Mouse (Mus musculus) liver, embryonic 11.5 days (tissue): ENCODE results near the gene Myo1g. TPM values are rescaled to one million over a fixed set of nuclear protein-coding genes. Genes with fewer than 3 reads are reported as not detected.

Experiments used
- ATAC-seq: fragments of 200-750 bp; cut with Nextera tagmentation; replicated peaks from 2 replicates; pipeline ENCODE4 v1.8.0; 2017; ENCODE audit warnings: moderate number of reproducible peaks, mild to moderate bottlenecking, moderate TSS enrichment, moderate library complexity; ENCODE audit not compliant: low FRiP score
- DNase-seq: peaks from one replicate; pipeline ENCODE4 v3.0.0-alpha.2; 2017; ENCODE audit warnings: low spot score
- H3K27ac ChIP-seq: fragments of 300-500 bp; sonication (generic); 2 replicates; pipeline ENCODE4 v1.5.1; 2014; ENCODE audit warnings: mild to moderate bottlenecking, low read depth, low read length, control low read depth
- H3K27me3 ChIP-seq: fragments of 300-500 bp; sonication (generic); replicated peaks from 2 replicates; pipeline ENCODE4 v1.6.1; 2014; ENCODE audit warnings: low read length, mixed read lengths; ENCODE audit not compliant: control insufficient read depth, insufficient read depth
- H3K36me3 ChIP-seq: fragments of 300-500 bp; sonication (generic); 2 replicates; pipeline ENCODE4 v1.6.1; 2014; ENCODE audit warnings: mild to moderate bottlenecking, low read length, moderate library complexity, mixed read lengths; ENCODE audit not compliant: control insufficient read depth, insufficient read depth
- H3K4me1 ChIP-seq: fragments of 300-500 bp; sonication (generic); replicated peaks from 2 replicates; pipeline ENCODE4 v1.6.1; 2014; ENCODE audit warnings: low read length, mixed read lengths; ENCODE audit not compliant: control insufficient read depth, insufficient read depth
- H3K4me2 ChIP-seq: fragments of 300-500 bp; sonication (generic); 2 replicates; pipeline ENCODE4 v1.6.1; 2014; ENCODE audit warnings: mild to moderate bottlenecking, control low read depth, moderate library complexity
- H3K4me3 ChIP-seq: fragments of 300-500 bp; sonication (generic); 2 replicates; pipeline ENCODE4 v1.5.1; 2014; ENCODE audit warnings: low read depth, low read length, control low read depth
- H3K9ac ChIP-seq: fragments of 300-500 bp; sonication (generic); 2 replicates; pipeline ENCODE4 v1.6.1; 2014; ENCODE audit warnings: low read depth, low read length, control low read depth
- H3K9me3 ChIP-seq: fragments of 300-500 bp; sonication (generic); 2 replicates; pipeline ENCODE4 v1.6.1; 2016; ENCODE audit warnings: low read length, inconsistent platforms, mixed read lengths; ENCODE audit not compliant: control insufficient read depth
- WGBS: fragments of 180-500 bp; shearing (Covaris S2); extraction: QIAGEN DNeasy Blood & Tissue Kit; methylation state at CpG from one replicate; pipeline ENCODE4 v1.1.7; 2014; 5-methylcytosine and 5-hydroxymethylcytosine counted together
- polyA plus RNA-seq: library from polyadenylated mRNA; unstranded; fragments of >200 nt; fragmentation: Nextera tagmentation; extraction: Ambion mirVana; gene quantifications from 2 replicates; pipeline ENCODE4 v1.2.1, GENCODE M21; 2014

The Myo1g gene
- polyA plus RNA-seq, 1 experiment from 2014 or later: 5.6 TPM

DNA sequence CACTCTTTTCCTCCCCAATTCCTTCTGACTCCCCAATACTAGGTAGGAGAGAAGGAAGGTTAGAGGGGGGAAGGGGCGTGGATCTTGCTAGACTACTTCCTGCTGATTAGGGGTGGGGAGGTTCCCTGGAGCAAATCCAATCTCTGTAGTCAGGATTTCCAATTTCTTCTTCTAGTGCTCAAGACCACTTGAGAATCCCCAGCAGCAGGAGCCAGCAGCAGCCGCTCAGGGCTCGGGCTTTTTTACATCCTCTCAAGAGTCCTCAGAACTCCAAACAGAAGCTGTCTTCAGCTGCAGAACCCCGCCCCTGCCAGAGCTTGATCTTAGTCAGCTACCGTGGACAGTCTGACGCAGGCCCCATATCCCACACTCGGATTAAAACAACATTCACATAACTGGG, 33.3 kb downstream of the Myo1g start:
- H3K27ac ChIP-seq: no peak overlapping the region
- no peak for DNase-seq

DNA sequence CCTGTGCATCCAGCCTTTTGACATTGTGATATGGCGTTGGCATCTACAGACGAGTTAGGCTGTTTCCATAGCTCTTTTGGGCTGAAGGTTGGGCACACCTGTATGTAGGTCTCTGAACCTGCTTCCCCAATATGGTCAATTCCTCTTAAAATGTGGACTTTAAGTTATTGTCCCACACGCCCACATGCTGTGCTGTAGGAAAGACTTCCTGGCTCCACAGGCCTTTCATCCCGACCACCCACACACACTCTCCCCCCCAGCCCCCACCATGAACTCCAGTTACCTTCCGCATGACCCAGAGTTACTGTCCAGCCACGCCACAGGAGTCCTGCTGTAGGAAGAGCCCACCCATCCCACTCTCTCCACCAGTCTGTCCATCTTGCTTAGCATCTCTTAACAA, 33.8 kb downstream of the Myo1g start:
- 73% methylated on average over 6 of the region's 6 CpGs for WGBS
- H3K4me1 ChIP-seq: peaks cover 4% of the 10 kb centered on the region; the same call in 1 of the 2 replicates
- no peak for ATAC-seq
- no peaks in the 10 kb centered on the region for H3K27me3 ChIP-seq
- no peak overlapping the region for H3K9ac ChIP-seq
- no peaks in the 10 kb centered on the region for H3K36me3 ChIP-seq
- H3K4me3 ChIP-seq: no peak overlapping the region
- no peak for DNase-seq
- no peak overlapping the region for H3K4me2 ChIP-seq
- H3K27ac ChIP-seq: no peak overlapping the region
- H3K9me3 ChIP-seq: no peaks in the 10 kb centered on the region

More for the DNA sequence above, 33.3 kb downstream of the Myo1g start:
- 49% methylated on average over 7 of the region's 7 CpGs for WGBS
- Histone ChIP-seq H3K4me2 (no peak overlapping the region), H3K4me3 (no peak overlapping the region), H3K9ac (no peak overlapping the region), H3K36me3 (no peaks in the 10 kb centered on the region), H3K9me3 (no peaks in the 10 kb centered on the region), H3K4me1 (peaks cover 4% of the 10 kb centered on the region; the same call in 1 of the 2 replicates), H3K27me3 (no peaks in the 10 kb centered on the region)
- no peak for ATAC-seq

DNA sequence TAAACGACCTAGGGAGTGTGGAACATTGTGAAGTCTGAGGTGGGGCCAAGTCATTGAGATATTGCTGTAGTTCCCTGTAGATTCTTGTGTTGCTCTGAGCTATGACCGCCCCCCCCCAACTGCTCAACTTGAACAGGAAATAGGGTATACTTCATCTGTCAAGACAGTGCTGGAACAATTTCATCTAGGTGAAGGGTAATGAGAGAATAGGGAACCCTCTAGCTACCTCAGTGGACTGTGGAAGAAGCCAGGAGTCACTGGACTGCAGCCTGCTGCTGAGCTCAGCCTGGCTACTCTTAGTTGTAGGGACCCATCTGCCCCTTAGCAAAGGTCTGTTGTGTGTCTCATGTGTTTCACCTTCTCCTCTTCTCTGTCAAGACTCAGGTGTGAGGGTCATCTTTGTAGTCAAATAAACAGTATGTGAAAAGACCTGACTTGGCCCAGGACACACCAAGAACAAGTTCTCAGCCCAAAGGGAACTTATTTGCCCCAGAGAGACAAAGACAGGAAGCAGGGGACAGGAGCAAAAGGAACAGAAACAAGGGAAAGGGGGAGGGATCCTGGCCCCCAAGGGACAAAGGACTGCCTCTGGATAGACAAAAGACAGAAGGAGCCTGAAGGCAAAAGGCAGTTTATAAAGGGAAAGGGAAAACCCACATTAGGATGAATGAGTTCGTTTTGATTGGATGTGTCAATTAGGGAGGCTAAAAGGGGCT, 36.4 kb downstream of the Myo1g start:
- no peaks in the 10 kb centered on the region for H3K36me3 ChIP-seq
- ATAC-seq: no peak
- no peaks in the 10 kb centered on the region for H3K27me3 ChIP-seq
- no peak overlapping the region for H3K4me3 ChIP-seq
- WGBS: 51% methylated on average over 3 of the region's 3 CpGs
- no peak overlapping the region for H3K4me2 ChIP-seq
- no peak overlapping the region for H3K27ac ChIP-seq
- H3K9ac ChIP-seq: no peak overlapping the region
- no peak for DNase-seq
- H3K9me3 ChIP-seq: no peaks in the 10 kb centered on the region
- peaks cover 4% of the 10 kb centered on the region; the same call in 1 of the 2 replicates for H3K4me1 ChIP-seq

DNA sequence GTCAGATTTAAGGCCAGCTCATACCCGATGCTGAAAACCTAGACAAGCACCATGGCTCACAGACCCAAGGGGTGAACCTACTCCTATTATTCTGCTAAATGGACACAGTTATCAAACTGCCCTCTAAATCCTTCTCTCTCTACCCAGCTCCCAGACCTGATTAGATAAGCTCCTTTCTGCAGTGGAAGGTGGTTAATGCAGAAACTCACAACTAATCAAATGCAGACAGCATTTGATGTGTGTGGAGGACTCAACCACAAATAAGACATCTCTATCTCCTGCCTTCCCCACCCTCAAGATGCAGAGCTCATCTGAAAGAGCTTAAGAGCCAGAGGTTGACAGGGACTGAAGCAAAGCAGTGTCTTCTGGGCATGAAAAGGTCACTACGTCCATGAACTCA, 37.7 kb downstream of the Myo1g start:
- H3K9me3 ChIP-seq: no peaks in the 10 kb centered on the region
- H3K4me3 ChIP-seq: no peak overlapping the region
- no peak overlapping the region for H3K9ac ChIP-seq
- H3K27ac ChIP-seq: no peak overlapping the region
- no peak for DNase-seq
- H3K27me3 ChIP-seq: no peaks in the 10 kb centered on the region
- no peaks in the 10 kb centered on the region for H3K36me3 ChIP-seq
- peaks cover 4% of the 10 kb centered on the region; the same call in 1 of the 2 replicates for H3K4me1 ChIP-seq
- WGBS: 56% methylated on average over 2 of the region's 2 CpGs
- no peak overlapping the region for H3K4me2 ChIP-seq
- no peak for ATAC-seq

- H3K4me3 ChIP-seq: no peak overlapping the region
- no peak for ATAC-seq
- no peak overlapping the region for H3K4me2 ChIP-seq
- H3K27me3 ChIP-seq: no peaks in the 10 kb centered on the region
- no peaks in the 10 kb centered on the region for H3K36me3 ChIP-seq
- no peak overlapping the region for H3K9ac ChIP-seq
- H3K9me3 ChIP-seq: no peaks in the 10 kb centered on the region
- no peak for DNase-seq
- WGBS: 69% methylated on average over 6 of the region's 6 CpGs
- H3K27ac ChIP-seq: no peak overlapping the region
- H3K4me1 ChIP-seq: peaks cover 4% of the 10 kb centered on the region; the same call in 1 of the 2 replicates
Observed at GRCm38 (mm10) chr11:6481669-6482185, 39.0 kb downstream of the Myo1g start.

DNA sequence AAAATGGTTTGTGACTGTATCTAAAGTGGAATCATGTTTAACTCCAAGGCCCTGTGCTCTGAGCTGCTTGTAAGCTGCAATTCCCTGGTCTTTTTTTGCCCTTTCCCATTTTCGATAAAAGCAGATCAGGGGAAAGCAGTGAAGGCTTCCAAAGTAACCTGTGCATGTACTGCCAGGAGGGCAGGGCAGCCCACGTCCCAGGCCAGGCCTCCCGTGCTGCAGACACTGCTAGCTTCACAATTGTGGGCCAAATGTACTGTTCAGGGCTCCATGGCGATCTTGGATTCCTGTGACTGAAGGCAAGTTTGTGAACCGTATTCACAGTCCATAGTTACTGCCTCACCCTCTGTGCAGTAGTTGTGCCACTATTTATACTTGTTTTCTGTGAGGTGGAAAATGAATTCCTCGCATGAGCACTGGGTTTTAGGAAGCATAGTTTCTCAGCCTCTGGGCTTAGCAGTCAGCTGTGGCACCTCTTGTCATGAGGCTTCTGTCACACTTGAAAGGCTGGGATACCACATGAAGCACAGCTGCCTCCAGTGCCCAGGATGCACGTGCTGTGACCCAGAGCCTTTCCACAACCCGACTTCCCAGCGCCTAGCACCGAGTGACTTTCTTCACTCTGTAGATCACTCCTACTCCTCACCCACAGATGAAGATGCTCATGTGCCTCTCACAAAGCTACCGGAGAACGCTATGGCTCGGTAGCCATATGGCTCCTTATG, 39.9 kb downstream of the Myo1g start:
- H3K9me3 ChIP-seq: no peaks in the 10 kb centered on the region
- DNase-seq: no peak
- ATAC-seq: no peak
- no peak overlapping the region for H3K4me2 ChIP-seq
- no peak overlapping the region for H3K9ac ChIP-seq
- H3K4me3 ChIP-seq: no peak overlapping the region
- no peak overlapping the region for H3K27ac ChIP-seq
- peaks cover 4% of the 10 kb centered on the region; the same call in 1 of the 2 replicates for H3K4me1 ChIP-seq
- 80% methylated on average over 13 of the region's 13 CpGs for WGBS
- no peaks in the 10 kb centered on the region for H3K36me3 ChIP-seq
- H3K27me3 ChIP-seq: no peaks in the 10 kb centered on the region

- ATAC-seq (no peak), DNase-seq (no peak)
- no peak overlapping the region for H3K4me2 ChIP-seq
- no peaks in the 10 kb centered on the region for H3K9me3 ChIP-seq
- no peaks in the 10 kb centered on the region for H3K36me3 ChIP-seq
- H3K4me1 ChIP-seq: peaks cover 4% of the 10 kb centered on the region; the same call in 1 of the 2 replicates
- H3K9ac ChIP-seq: no peak overlapping the region
- 72% methylated on average over 7 of the region's 7 CpGs for WGBS
- no peaks in the 10 kb centered on the region for H3K27me3 ChIP-seq
- H3K27ac ChIP-seq: no peak overlapping the region
- no peak overlapping the region for H3K4me3 ChIP-seq
Observed at GRCm38 (mm10) chr11:6480191-6480590, 40.6 kb downstream of the Myo1g start.

DNA sequence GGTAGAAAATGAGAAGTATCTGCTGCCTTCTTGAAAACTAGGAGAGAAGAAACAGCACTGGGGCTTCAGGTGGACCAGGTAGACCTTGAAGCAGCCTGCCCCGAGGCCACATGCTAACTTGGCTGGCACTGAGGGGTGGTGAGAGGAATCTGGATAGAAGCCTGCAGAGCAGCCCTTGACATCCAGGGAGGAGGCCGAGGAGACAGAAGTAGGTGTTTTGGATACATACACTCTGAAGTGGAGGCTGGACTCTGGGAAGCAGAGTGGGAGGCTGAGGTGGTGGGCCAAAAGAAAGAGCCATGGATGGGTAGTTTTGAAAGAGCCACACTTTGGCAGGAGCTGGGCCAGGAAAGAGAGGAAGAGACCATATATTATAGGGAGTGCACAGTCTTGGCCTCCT, 41.5 kb downstream of the Myo1g start:
- ATAC-seq (no peak), DNase-seq (no peak)
- Histone ChIP-seq H3K4me3 (no peak overlapping the region), H3K27me3 (no peaks in the 10 kb centered on the region), H3K4me2 (no peak overlapping the region), H3K9ac (no peak overlapping the region), H3K27ac (no peak overlapping the region), H3K4me1 (peaks cover 4% of the 10 kb centered on the region), H3K36me3 (no peaks in the 10 kb centered on the region), H3K9me3 (no peaks in the 10 kb centered on the region)
- 79% methylated on average over 2 of the region's 2 CpGs for WGBS
